Mouse (Mus musculus) cerebellum, adult 2 months (tissue): ENCODE measurements at regions not wholly inside any gene's neighbourhood (a gene's known extent, or its start where the extent isn't known, plus 50 kb on each side); places are given as distances from the start of the nearest gene placed in this dataset.

Experiments
- DNase-seq, 2 experiments: peaks; one replicate each; pipeline ENCODE4 v3.0.0; 2021
- H3K27ac ChIP-seq: fragments of 200-500 bp; 2 replicates; pipeline ENCODE4 v1.5.1; 2012; ENCODE audit warnings: low read length, control low read depth, inconsistent platforms; ENCODE audit not compliant: insufficient read depth
- H3K27me3 ChIP-seq: fragments of 200-500 bp; 2 replicates; pipeline ENCODE4 v1.6.1; 2012; ENCODE audit warnings: inconsistent platforms, mild to moderate bottlenecking, low read length, moderate library complexity; ENCODE audit not compliant: control insufficient read depth, insufficient read depth
- H3K4me1 ChIP-seq: fragments of 200-500 bp; 2 replicates; pipeline ENCODE4 v1.6.1; 2011; ENCODE audit warnings: low read length; ENCODE audit not compliant: control insufficient read depth, insufficient read depth
- H3K4me3 ChIP-seq: fragments of 200-500 bp; replicated peaks from 2 replicates; pipeline ENCODE3; 2011; ENCODE audit warnings: mild to moderate bottlenecking, low read depth, low read length, control low read depth; ENCODE audit not compliant: insufficient read depth
- CTCF ChIP-seq: fragments of 200-500 bp; IDR thresholded peaks from 2 replicates; pipeline ENCODE4 v1.5.1; 2011; ENCODE audit warnings: low read depth, mild to moderate bottlenecking, control low read depth, low read length, moderate library complexity, borderline replicate concordance; ENCODE audit not compliant: insufficient read depth
- POLR2A ChIP-seq: fragments of 200-500 bp; IDR thresholded peaks from 2 replicates; pipeline ENCODE4 v1.6.1; 2011; ENCODE audit warnings: low read length, control low read depth, borderline replicate concordance; ENCODE audit not compliant: insufficient read depth
- whole genome bisulfite sequencing: fragments of 180-500 bp; shearing (Covaris S2); methylation state at CpG from one replicate; pipeline ENCODE4 v1.1.7; 2018; 5-methylcytosine and 5-hydroxymethylcytosine counted together

GRCm38 (mm10) chr9:27728652-27729557 is 61.7 kb upstream of the Opcml start:
- H3K27me3 ChIP-seq = no peaks in the 10 kb centered on the region
- no peak for TF ChIP-seq CTCF
- TF ChIP-seq POLR2A = no peak
- H3K4me1 ChIP-seq = no peaks in the 10 kb centered on the region
- no peak overlapping the region for H3K27ac ChIP-seq
- WGBS = 18% methylated on average over 13 of the region's 13 CpGs
- no peak overlapping the region for H3K4me3 ChIP-seq
- no peak for DNase-seq

GRCm38 (mm10) chr9:27729558-27729889 is 61.1 kb upstream of the Opcml start:
- Histone ChIP-seq H3K4me1 (no peaks in the 10 kb centered on the region), H3K4me3 (no peak overlapping the region), H3K27me3 (no peaks in the 10 kb centered on the region), H3K27ac (no peak overlapping the region)
- no peak for DNase-seq
- TF ChIP-seq POLR2A (no peak), CTCF (no peak)
- WGBS = 86% methylated on average over 1 of the region's 1 CpGs

- 44% methylated on average over 3 of the region's 3 CpGs for WGBS
- TF ChIP-seq CTCF (peak; percentile 32; the same call in 1 of the 2 replicates), POLR2A (no peak)
- Histone ChIP-seq H3K27me3 (no peaks in the 10 kb centered on the region; the same call in 1 of the 2 replicates), H3K4me3 (no peak overlapping the region), H3K4me1 (no peaks in the 10 kb centered on the region), H3K27ac (no peak overlapping the region)
- peak in 1 of 2 experiments; percentile 10 for DNase-seq
Observed at GRCm38 (mm10) chr9:27739287-27739686, 51.3 kb upstream of the Opcml start.
